Mouse (Mus musculus): Measurements from ENCODE around the gene Agap3.
A peak's percentile ranks its signal among the peaks of the same experiment; 100 is the strongest.

The Agap3 gene

GRCm38 (mm10) chr5:24525360-24526189 is 73.6 kb downstream of the Agap3 start:
- DNase-seq = no peak

DNA sequence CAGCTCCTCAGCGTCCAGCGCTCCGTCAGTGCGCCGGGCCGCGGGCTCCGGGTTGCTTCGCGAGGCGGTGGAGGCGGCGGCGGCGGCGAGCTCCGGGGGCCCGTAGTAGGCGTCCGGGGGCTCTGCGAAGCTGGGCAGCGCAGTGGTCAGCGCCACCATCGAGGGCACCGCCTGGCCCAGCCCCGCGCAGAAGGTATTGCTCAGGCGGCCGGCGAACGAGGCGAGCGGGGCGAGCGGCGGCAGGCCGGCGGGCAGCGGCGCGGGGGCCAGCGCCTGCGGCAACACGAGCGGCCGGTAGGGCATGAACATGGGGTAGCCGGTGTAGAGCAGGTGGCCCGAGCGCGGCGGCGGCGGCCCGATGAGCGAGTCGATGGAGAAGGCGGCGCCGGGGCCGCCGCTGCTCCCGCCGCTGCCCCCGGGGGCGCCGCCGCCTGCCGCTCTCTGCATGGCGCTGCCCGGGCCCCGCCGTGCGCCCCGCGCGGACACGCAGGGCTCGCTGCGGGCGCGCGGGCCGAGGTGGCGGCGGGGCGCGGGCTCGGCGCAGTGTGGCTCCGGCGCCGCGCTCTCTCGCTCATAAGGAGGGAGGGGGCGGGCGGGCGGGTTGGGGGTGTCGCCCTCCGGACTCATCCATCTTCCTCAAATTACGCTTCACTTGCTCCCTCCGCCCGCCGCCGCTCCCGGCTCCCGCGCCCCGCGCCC is 74.4 kb downstream of the Agap3 start:
- no peak for DNase-seq

DNA sequence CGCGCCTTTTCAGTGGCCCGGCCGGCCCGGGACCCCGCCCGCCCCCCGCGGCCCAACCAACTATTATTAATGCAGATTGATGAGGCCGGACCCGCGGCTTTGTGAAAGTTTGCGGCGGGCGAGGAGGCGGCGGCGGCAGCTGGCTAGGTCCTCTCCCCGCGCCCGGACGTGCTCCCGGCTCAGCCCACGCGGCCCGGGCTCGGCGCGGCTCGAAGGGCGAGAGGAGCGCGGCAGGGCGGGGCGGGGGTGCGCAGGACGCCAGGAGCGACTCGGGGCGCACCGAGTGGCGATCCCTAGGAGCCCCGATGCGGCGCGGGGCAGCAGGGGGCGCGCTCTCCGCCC is 74.9 kb downstream of the Agap3 start, which contains the start of gene Gbx1:
Gene Gbx1, minus strand, starts transcription at position 314 of the 342 bp plus-strand sequence.
- DNase-seq = peak; percentile 27 to 52

GRCm38 (mm10) chr5:24527780-24528179 is 75.8 kb downstream of the Agap3 start:
- no peak for DNase-seq

DNA sequence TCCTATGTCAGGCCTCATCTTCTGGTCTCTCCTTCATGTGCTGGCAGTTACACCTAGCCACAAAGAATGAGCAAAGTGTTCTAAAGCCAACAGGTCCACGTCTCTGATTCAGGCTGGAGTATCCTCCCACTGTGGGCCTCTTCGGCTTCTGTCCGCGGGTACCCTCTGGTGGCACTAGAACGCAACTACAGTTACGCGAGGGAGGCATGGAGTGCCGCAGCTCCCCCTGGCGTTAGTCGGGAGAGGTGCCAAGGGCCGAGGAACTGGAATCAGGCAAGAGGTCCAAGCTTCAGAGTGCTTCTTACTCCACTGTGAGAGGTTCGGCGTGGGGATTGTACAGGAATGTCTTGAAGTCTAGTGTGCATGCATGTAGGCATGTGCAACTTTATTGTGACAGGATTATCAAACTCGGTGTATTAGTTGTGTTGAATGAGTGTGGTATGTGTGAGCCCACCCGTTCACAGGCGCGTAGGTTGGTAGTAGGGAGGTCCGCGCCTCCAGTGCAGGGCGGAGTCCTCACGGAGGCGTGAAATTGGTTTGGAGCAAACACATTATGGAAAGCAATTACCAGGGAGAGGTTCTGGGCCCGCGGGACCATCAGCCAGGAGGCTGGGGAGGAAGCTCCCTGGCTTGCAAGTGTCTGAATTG is 78.2 kb downstream of the Agap3 start:
- peak; percentile 87 to 93 for DNase-seq

DNA sequence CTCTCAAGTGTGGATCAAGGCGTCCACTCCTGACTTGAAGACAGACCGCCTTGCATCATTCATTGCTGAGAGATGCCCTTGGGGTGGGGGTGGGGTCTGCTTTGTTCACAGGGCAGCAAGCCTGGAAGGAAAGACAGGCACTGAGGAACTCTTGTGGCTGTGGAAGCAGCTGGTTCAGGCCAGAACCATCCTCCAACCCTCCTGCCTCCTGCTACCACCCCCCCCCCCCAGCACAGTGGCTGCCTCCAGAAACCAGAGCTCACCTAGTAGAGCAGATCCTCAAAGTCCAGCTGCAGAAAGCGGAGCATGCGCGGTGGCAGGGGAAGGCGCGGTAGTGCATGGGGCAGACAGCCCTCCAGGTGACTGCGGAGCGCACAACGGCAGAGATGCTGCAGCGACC is 81.4 kb downstream of the Agap3 start:
- DNase-seq = no peak

- no peak for DNase-seq
Measured at GRCm38 (mm10) chr5:24534292-24534691, 82.3 kb downstream of the Agap3 start.

GRCm38 (mm10) chr5:24535731-24536130 is 83.8 kb downstream of the Agap3 start:
- DNase-seq = no peak

- no peak for DNase-seq
Measured at GRCm38 (mm10) chr5:24536511-24536910, 84.5 kb downstream of the Agap3 start.

DNA sequence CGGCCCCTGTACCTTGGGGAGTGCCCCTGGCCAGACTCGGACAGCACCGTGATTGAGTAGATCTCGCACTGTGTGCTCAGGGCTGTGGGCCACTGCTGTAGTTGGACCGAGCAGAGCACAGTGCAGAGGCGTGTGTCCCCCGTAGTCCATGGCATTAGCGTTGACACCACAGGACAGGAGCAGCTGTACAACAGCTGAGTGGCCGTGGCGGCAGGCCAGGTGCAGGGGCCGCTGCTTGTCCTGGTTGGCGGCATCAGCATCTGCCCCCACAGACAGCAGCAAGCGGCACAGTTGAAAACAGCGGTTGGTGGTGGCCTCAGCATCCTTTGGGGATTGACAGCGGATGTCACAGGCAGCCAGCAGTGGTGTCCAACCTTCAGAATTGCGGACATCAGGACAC is 85.6 kb downstream of the Agap3 start:
- no peak for DNase-seq

DNA sequence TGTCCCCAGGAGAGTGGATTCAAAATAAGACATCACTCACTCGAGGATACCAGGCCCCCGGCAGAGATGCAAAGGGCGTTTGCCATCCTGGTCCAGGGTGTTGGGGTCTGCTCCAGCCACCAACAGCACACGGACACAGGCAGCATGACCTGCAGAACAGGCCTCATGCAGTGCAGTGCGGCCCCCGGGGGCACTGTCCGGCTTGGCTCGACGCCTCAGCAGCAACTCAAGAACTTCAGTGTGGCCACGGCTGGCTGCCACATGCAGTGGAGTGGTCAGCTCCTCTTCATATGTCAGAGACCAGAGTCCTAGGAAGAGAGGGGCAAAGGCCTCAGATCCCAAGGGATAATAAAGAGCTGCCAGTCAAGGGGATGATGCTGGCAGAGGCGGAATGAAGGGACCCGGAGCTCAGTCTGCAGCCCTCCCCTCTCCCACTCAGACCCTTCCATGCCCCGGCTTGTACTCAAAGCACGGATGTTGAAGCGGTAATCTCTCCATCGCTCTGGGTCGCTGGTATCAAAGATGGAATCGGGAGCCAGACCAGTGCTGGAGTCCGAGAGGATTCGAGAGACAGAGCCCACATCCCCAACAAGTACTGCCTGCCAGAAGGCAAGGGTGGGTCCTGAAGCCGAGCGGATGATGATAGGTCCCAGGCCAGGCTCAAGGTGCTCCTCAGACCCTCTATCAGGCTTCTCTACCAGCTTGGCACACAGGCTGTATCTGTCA is 87.8 kb downstream of the Agap3 start:
- DNase-seq = no peak

DNA sequence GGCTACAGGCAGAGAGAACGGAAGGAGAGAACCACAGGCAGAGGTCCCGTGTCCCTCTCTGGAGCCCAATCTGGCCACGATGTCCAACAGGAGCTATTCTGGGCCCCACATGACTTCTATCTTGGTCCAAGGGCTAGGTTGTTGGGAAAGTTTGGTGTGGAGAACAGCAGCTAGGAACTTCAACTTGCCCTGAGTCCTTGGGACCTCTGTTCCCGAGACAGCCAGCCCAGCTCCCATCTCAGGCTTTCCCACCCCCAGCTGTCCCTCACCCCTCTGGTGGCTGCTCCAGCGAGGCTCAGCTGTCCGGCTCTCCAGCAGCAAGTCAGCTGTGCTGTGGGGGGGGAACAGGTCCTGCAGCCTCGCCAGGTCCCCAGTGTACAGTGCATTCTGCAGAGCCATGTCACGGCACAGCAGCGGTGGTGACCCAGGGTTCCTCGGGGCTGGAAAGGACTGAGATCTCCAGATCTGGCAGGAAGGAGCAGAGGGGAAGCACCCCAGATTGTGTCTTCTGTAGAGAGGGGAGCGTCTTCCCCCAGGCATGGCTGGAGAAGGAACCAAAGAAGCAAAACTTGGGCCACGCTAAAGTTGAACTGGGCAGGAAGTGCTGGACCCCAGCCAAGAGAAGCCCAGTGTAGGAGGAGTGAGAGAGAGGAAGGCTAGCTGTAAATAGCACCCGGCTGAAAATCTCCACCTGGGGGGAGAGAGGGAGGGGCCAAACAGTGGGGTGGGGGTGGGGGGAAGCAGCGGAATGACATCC is 88.6 kb downstream of the Agap3 start, which contains the start of gene Asb10:
Gene Asb10, minus strand, starts transcription at position 592 of the 757 bp plus-strand sequence.
- DNase-seq = peak; percentile 60 to 67

DNA sequence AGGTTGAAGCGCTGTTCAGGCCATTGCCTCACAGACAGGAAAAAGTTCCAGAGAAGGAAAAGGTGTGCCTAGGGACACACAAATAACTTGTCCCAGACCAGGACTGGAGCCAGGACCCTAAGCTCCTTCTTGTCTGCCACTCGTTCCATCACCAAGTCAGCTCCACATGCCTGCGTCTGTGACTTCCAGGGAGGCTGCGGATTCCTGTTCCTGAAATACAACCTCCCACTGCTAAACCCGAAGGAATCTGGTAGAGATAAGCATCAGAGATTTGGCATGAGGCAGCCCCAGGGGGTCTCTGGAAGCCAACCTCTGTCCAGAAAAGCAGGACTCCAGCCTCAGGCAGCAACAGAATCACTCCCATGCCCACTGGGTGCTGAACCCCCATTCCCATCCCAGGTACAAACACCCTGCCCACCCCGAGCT is 89.2 kb downstream of the Agap3 start:
- DNase-seq = no peak

DNA sequence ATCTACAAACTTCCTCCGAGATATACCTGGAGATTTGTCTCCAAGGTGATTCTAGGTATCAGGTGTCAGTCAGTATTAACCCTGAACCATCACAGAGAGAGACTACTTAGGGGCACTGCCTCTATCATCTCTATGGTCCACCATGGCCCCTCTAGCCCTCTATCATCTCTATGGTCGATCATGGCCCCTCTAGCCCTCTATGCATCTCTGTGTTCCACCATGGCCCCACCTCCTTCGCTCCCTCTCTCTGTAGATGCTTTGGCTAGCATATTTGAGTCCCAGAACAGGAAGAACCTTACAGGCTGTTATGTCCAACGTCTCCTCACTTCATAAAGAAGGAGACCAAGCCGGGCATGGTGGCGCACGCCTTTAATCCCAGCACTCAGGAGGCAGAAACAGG is 90.7 kb downstream of the Agap3 start:
- DNase-seq = no peak

DNA sequence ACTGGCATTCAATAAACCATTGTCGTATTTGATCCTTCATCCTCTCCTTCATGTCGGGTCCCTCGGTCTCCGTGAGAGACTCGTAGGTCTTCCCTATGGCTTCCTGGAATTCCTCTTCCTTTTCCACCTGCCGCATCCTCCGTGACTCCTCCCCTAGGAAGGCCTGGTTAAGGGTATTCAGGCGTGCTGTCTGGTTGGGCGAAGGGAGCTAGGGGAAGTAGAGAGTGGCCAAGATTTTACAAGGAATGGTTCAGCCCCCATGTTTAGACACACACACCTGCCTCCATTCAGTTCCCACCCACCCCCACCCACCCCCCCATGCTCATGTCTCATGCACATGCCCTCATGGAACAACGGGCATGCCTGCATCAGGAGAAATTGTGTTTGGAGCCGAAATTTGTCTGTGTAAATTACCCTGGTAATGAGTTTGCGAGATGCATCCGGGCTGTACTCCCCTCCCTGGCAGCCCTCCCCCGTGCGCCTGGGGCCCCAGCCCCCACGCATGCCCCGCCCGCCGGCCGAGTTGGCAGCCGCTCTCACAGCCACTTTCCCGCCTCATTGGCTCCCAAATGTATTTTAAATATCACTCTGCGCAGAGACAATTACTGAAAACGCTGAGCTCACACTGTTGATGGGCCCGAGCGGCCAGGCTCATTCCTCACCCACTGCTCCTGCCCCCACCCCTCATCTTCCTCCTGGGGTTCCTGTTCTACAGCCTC is 98.8 kb downstream of the Agap3 start:
- DNase-seq = peak; percentile 61 to 70

GRCm38 (mm10) chr5:24551317-24551688 is 99.3 kb downstream of the Agap3 start:
- DNase-seq = no peak

Data from lung, postnatal 4 days (tissue).